Mouse (Mus musculus) bone marrow, adult 2 months (tissue): ENCODE results near the gene 1500009L16Rik. TPM values are rescaled to one million over a fixed set of nuclear protein-coding genes. Genes with fewer than 3 reads are reported as not detected.

Experiments used
- H3K27ac ChIP-seq: fragments of 200-500 bp; 2 replicates; pipeline ENCODE4 v1.5.1; 2012; ENCODE audit warnings: low read depth, mild to moderate bottlenecking, control low read depth, inconsistent platforms, low read length; ENCODE audit not compliant: control insufficient read depth, poor library complexity, insufficient read depth
- H3K4me1 ChIP-seq: fragments of 200-500 bp; 2 replicates; pipeline ENCODE4 v1.6.1; 2011; ENCODE audit warnings: low read length; ENCODE audit not compliant: control insufficient read depth, insufficient read depth
- H3K4me3 ChIP-seq: fragments of 200-500 bp; replicated peaks from 2 replicates; pipeline ENCODE3; 2011; ENCODE audit warnings: mild to moderate bottlenecking, low read depth, low read length, control low read depth; ENCODE audit not compliant: control insufficient read depth
- CTCF ChIP-seq: fragments of 200-500 bp; IDR thresholded peaks from 2 replicates; pipeline ENCODE4 v1.5.1; 2011; ENCODE audit warnings: low read length, control low read depth; ENCODE audit not compliant: control insufficient read depth, insufficient read depth
- POLR2A ChIP-seq: fragments of 200-500 bp; IDR thresholded peaks from 2 replicates; pipeline ENCODE4 v1.6.1; 2011; ENCODE audit warnings: low read depth, mild to moderate bottlenecking, control low read depth, low read length, borderline replicate concordance; ENCODE audit not compliant: control insufficient read depth
- WGBS: fragments of 180-500 bp; shearing (Covaris S2); methylation state at CpG from one replicate; pipeline ENCODE4 v1.1.7; 2018; 5-methylcytosine and 5-hydroxymethylcytosine counted together
- polyA plus RNA-seq: library from polyadenylated mRNA; stranded (reverse); fragments of >200 nt; gene quantifications from 2 replicates; pipeline ENCODE4 v1.2.4, GENCODE M21; 2011; ENCODE audit warnings: low replicate concordance; ENCODE audit not compliant: missing spikeins, insufficient read depth, insufficient read length

The 1500009L16Rik gene
- polyA plus RNA-seq, 1 experiment: 9.9 TPM

DNA sequence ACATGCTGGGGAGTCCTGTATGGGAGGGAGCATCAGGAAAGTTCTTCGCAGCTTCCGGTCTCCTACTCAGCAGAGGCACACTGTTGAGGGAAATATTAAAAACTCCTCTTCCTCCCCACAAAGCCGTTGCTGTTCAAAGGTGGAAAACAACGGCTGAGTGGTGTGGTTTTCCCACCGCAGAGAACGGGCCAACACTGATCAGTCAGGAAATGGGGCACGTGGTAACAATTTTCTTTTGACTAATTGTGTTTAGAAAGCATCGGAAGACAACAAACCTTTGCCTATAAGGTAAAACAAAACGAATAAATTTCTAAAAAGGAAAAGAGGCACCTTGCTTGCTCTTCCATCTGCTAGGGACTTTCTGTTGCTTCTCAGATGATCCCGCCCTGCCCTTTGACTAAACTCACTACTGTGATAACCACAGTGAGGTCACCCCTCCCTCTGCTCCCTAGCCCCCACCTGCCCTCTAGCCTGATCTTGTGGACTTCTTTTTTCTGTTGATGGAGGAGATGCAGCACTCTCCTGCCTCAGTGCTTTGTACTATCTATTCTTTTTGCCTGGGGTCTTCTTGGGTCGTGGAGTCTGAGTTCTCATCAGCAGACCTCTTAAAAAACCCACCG lies 3.7 kb upstream of the 1500009L16Rik start:
- TF ChIP-seq CTCF (no peak), POLR2A (no peak)
- no peak overlapping the region for H3K27ac ChIP-seq
- 20% methylated on average over 12 of the region's 12 CpGs for WGBS

GRCm38 (mm10) chr10:83723055-83723454 lies 390 bp downstream of the 1500009L16Rik start:
- Histone ChIP-seq H3K27ac (no peak overlapping the region), H3K4me3 (peak overlapping the region; percentile 9), H3K4me1 (no peaks in the 10 kb centered on the region)
- TF ChIP-seq POLR2A: no peak
- TF ChIP-seq CTCF: no peak
- under 1% methylated on average over 23 of the region's 23 CpGs for WGBS

More for the DNA sequence above, 3.7 kb upstream of the 1500009L16Rik start:
- H3K4me3 ChIP-seq: no peak overlapping the region
- no peaks in the 10 kb centered on the region for H3K4me1 ChIP-seq

DNA sequence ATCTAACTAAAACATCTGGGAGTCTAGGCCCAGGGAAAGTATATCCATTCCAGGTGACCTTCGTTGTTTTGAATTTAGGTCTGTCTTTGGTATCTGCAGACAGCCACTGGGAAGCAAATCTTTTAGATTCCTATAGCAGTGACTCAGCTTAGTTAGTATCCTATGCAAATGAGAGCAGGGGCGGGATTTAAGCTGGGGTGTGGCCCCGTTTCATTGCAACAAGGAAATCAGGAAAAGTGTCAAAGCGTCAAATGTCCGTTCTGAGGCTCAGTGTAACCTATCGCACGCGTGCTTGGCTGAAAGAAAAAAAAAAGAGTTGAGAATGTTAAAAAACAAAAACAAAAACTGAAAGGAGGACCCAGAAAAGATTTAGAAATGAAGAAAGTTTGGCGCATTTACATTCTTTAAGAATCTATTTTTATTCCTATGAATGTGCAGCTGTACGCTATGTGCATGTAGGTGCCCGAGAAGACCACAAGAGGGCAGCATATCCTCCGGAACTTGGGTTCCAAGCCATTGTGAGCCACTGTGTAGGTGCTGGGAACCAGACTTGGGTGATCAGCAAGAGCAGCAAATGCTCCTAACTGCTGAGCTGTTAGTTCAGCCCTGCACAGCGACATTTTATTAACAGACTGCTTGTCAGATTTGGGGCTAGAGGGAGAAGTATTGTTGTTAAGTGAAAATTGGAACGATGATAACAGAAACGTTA lies 1.8 kb downstream of the 1500009L16Rik start:
- no peak for TF ChIP-seq POLR2A
- TF ChIP-seq CTCF: peak; percentile 50
- H3K4me1 ChIP-seq: no peaks in the 10 kb centered on the region
- WGBS: 84% methylated on average over 15 of the region's 15 CpGs
- no peak overlapping the region for H3K27ac ChIP-seq
- H3K4me3 ChIP-seq: no peak overlapping the region

DNA sequence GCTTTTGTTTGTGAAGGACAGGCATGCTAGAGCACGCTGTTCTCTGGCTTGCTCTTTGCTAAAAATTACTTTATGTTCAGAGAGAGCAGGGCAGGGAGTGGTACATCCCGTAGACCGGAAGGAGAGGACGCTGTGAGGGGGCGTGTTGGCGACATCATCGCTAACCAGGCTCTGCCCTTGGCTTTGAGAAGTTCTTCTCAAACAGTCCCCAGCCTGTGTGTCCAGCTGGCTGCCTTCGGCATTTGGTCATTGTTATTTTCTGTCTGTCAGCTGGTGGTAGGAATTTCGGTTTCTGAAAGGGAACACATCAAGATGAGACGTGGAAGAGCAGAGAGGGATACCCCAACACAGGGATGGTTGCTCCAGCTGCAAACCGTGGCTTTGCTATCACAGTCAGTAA lies 3.5 kb downstream of the 1500009L16Rik start:
- Histone ChIP-seq H3K4me1 (no peaks in the 10 kb centered on the region), H3K27ac (no peak overlapping the region), H3K4me3 (no peak overlapping the region)
- WGBS: 82% methylated on average over 11 of the region's 11 CpGs
- no peak for TF ChIP-seq CTCF
- no peak for TF ChIP-seq POLR2A

DNA sequence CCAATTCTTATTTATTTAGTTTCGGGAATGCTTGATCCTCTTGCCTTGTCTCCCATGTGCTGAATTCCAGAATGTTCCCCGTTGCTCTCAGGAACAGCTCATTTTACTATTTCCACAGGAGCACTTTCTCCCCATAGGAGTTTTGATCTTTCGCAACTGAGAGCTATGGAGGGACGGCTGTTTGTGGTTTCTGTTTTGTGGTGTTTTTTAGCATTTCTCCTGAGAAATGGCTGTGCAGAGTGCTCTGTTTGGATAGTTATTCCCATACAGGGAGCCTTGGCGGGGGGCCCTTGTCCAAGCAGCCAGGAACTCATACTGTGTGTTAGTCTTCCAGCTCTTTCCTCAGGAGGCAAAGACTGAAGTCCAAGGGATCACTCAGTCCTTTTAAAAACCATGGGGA lies 5.2 kb downstream of the 1500009L16Rik start:
- TF ChIP-seq CTCF: no peak
- no peak for TF ChIP-seq POLR2A
- Histone ChIP-seq H3K4me3 (no peak overlapping the region), H3K4me1 (no peaks in the 10 kb centered on the region), H3K27ac (no peak overlapping the region)
- WGBS: 54% methylated on average over 5 of the region's 5 CpGs

GRCm38 (mm10) chr10:83728529-83728928 lies 5.9 kb downstream of the 1500009L16Rik start:
- Histone ChIP-seq H3K4me1 (no peaks in the 10 kb centered on the region), H3K27ac (no peak overlapping the region), H3K4me3 (no peak overlapping the region)
- no peak for TF ChIP-seq POLR2A
- TF ChIP-seq CTCF: no peak
- WGBS: 72% methylated on average over 6 of the region's 6 CpGs

DNA sequence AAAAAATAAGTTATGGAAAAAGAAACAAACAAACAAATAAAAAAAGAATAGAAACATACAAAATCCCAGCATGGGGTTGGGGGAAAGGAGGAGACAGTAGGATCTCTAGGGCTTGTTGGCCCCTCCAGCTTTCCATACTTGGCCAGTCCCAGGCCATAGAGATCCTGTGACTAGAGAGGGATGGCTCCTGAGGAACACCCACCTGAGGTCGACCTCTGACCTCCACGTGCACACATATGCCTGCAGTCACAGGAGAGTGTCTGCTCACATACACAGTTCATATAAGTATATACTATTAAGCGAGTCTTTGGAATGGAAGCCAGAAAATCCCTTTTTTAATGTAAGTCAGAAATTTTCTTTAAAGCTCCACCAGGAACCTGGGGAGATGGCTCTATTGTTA lies 6.4 kb downstream of the 1500009L16Rik start:
- TF ChIP-seq CTCF: no peak
- no peak for TF ChIP-seq POLR2A
- Histone ChIP-seq H3K4me3 (no peak overlapping the region), H3K4me1 (no peaks in the 10 kb centered on the region), H3K27ac (no peak overlapping the region)
- 74% methylated on average over 3 of the region's 3 CpGs for WGBS

GRCm38 (mm10) chr10:83729492-83729891 lies 6.8 kb downstream of the 1500009L16Rik start:
- TF ChIP-seq POLR2A (no peak), CTCF (peak; percentile 81)
- Histone ChIP-seq H3K4me1 (no peaks in the 10 kb centered on the region), H3K27ac (no peak overlapping the region), H3K4me3 (no peak overlapping the region)
- whole genome bisulfite sequencing: 31% methylated on average over 7 of the region's 7 CpGs

DNA sequence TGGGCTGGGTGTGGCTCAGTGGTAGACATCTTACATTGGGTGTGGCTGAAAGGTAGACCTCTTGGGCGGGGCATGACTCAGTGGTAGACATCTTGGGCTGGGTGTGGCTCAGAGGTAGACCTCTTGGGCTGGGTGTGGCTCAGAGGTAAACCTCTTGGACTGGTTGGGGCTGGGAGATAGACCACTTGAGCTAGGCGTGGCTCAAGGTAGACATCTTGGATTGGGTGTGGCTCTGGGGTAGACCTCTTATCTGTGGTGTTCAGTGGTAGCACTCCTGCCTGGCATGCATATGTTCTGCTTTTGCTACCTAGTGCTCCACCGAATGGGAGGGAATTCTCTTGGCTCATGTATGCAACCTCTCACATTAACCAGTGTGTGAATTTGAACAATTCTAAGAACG lies 11.1 kb downstream of the 1500009L16Rik start:
- Histone ChIP-seq H3K4me3 (no peak overlapping the region), H3K27ac (no peak overlapping the region), H3K4me1 (no peaks in the 10 kb centered on the region)
- TF ChIP-seq CTCF (no peak), POLR2A (no peak)
- 70% methylated on average over 4 of the region's 4 CpGs for WGBS
